Mouse (Mus musculus): Measurements from ENCODE around the gene Atm.

DNA sequence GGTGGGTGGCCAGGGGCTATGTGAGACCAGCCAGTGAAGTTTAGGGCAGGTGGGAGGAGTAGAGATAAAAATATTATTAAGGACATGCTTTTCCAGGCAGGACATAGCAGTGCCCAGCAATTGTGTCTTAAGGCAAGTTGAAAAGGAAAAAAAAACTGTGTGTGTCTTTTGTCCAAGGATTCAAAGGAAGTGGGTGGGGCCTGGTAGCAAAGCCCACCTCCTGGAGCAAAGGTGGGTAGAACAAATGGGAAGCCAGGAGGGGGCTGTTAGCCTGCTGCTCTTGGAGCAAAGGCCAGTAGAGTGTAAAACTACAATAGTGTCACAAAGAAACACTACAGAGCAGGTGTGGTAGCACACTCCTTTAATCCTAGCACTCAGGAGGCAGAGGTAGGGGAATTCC is 22.4 kb downstream of the Atm start:
- no peak for TF ChIP-seq CHD2 (IDR thresholded peaks at IDR 0.05; ENCODE audit: low read depth, low read length)
- TF ChIP-seq MAFK (IDR thresholded peaks at IDR 0.05; ENCODE audit: insufficient read depth, low read depth, low read length): no peak
- TF ChIP-seq HCFC1 (IDR thresholded peaks at IDR 0.05; ENCODE audit: borderline replicate concordance, insufficient read depth, low read length): no peak

Measured in ES-E14 (cell line).